Mouse (Mus musculus) liver (tissue): ENCODE measurements around the gene Megf8.

Source experiments
- DNase-seq: peaks from one replicate; pipeline ENCODE4 v3.0.0-alpha.2; 2020; ENCODE audit warnings: mixed read lengths

The Megf8 gene

GRCm38 (mm10) chr7:25279861-25280791 is 36.8 kb upstream of the Megf8 start:
- peak; percentile 59 for DNase-seq

- no peak for DNase-seq
Observed at GRCm38 (mm10) chr7:25281166-25281733, 35.7 kb upstream of the Megf8 start.

DNA sequence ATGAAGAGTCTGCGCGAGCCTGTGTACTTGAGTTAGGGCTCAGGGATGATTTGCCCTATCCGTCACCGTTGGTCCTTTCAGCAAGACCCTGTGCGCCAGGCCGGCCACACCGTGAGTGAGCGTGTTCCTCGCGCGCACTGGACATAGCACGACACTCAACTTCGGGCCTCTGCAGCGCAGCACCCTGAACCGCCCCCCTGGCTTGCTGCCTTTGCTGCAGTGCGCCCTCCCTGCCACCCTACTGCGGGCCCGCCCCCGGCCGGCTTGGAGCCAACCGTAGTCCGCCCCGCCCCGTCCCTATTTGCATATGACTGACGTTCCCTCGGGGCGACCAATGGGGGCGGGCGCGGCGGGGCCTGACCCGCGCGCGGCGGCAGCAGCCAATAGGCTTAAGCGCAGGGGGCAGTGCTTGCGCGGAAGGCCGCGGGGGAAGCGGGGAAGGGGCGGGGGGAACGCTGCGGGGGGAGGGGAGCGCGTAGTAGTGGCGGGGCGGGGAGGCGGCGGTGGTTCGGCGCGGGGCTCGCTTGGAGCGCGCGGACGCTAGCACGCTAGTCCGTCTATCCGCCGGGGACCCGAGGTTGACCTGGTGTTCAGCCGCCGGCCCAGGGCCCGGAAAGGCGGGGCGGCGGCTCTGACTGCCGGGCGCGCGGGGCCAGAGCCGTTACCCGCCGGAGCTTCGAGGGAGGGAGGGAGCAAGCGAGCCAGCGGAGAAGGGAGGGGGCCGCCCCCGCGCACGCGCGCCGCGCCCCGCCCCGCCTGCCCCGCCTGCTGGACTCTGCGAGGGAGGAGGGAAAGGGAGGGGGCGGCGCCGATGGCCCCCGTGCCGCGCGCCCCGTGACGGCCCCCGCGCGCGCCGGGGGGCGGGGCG is 35.0 kb upstream of the Megf8 start:
- DNase-seq, result peak; percentile 99

DNA sequence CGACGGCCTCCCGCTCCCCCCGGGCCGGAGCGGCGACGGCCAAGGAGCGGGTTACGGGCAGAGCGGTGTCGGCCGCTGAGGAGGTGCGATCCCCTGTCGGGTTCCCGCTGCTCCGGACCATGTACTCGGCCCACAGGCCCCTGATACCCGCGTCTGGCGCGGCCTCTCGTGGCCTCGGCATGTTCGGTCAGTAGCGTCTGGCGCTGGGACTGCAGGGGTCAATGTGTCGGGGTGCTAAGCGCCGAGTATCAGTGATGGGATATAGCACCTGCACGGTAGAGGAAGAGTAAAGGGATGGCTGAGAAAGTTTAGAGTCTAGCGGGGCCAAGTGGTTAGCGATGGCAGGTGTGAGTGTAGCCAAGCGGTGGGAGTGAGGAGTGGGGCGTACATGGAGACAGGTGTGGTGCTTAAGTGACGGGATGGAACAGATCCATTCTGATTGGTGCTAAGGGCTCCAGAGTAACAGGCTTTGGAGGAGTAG is 34.2 kb upstream of the Megf8 start:
- peak; percentile 57 for DNase-seq

GRCm38 (mm10) chr7:25283637-25284036 is 33.3 kb upstream of the Megf8 start:
- DNase-seq, result no peak

DNA sequence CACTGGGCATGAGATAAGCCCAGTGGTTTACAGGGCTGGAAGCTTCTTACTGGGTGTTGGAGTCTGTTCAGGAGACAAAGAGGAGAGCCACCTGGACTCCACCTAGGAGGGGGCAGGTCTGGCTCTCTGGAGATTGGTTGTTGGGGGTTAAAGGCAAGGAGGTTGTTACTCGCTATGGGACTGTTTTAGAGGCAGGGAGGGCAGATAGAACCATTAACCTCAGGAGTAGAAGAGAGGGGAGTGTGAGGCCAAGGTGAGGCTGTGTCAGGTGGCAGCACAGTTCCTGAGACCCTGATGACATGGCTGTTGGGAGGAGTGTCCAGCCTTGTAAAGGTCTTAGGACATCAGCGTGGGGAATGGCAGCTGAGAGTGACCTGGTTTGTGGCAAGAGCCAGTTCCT is 32.8 kb upstream of the Megf8 start:
- DNase-seq, result no peak

DNA sequence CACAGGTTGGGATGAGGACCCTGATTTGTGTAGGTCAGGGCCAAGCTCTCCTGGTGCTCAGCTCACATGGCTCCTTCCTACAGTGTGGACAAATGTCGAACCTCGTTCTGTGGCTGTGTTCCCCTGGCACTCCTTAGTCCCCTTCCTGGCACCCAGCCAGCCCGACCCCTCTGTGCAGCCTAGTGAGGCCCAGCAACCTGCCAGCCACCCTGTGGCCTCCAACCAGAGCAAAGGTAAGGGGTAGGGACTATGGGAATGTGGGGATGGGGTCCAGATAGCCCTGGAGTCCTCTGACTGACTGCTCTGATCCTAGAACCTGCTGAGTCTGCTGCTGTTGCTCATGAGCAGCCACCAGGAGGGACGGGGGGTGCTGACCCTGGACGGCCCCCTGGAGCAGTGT is 32.2 kb upstream of the Megf8 start:
- DNase-seq, result no peak

GRCm38 (mm10) chr7:25285511-25286238 is 31.3 kb upstream of the Megf8 start:
- no peak for DNase-seq

- no peak for DNase-seq
Observed at GRCm38 (mm10) chr7:25286989-25287388, 30.0 kb upstream of the Megf8 start.

GRCm38 (mm10) chr7:25288011-25288410 is 29.0 kb upstream of the Megf8 start:
- DNase-seq, result no peak

- no peak for DNase-seq
Observed at GRCm38 (mm10) chr7:25288721-25289120, 28.2 kb upstream of the Megf8 start.

- no peak for DNase-seq
Observed at GRCm38 (mm10) chr7:25289925-25290324, 27.0 kb upstream of the Megf8 start.

GRCm38 (mm10) chr7:25290463-25290862 is 26.5 kb upstream of the Megf8 start:
- no peak for DNase-seq

DNA sequence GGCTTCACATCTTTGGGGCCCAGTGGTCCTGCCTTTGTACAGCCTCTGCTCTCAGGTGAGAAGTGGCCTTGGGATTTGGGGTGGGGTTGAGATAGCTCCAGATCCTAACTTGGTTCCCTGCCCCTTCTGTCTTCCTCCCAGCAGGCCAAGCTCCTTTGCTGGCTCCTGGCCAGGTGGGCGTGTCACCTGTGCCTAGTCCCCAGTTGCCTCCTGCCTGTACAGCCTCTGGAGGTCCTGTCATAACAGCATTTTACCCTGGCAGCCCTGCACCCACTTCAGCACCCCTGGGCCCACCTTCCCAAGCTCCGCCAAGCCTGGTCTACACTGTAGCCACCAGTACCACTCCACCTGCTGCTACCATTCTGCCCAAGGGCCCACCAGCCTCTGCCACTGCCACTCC is 26.1 kb upstream of the Megf8 start:
- no peak for DNase-seq

- DNase-seq, result no peak
Observed at GRCm38 (mm10) chr7:25292107-25292506, 24.9 kb upstream of the Megf8 start.

DNA sequence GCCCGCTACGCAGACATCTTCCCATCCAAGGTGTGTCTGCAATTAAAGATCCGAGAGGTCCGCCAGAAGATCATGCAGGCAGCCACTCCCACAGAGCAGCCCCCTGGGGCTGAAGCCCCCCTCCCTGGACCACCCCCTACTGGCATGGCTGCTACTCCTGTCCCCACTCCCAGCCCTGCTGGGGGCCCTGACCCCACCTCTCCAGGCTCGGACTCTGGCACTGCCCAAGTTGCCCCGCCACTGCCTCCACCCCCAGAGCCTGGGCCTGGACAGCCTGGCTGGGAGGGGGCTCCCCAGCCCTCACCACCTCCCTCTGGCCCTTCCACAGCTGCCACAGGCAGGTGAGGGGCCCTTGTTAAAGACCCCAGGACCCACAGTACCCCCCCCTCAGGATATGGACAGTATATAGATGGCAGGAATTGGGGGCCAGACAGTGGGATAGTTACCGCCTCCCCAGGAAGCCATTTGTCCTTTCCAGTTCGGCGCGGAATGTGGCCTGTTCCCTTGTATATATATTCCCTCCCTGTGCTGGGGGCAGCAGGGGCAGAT is 23.7 kb upstream of the Megf8 start:
- no peak for DNase-seq

DNA sequence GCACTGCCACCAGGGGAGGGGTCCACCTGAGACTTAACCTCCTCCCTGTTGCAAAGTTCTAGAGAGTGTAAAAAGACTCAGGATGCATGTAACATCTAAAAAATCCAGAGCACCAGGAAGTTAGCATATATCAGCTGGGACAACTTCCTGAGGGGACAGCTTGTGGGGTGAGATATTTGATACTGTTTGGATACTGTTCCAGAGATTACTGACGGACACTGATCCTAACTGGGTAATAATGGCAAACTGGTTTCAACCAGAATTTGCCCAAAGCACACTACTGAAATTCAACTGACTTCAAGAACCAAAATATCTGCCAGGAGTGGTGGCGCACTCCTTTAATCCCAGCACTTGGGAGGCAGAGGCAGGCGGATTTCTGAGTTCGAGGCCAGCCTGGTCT is 22.5 kb upstream of the Megf8 start:
- no peak for DNase-seq

DNA sequence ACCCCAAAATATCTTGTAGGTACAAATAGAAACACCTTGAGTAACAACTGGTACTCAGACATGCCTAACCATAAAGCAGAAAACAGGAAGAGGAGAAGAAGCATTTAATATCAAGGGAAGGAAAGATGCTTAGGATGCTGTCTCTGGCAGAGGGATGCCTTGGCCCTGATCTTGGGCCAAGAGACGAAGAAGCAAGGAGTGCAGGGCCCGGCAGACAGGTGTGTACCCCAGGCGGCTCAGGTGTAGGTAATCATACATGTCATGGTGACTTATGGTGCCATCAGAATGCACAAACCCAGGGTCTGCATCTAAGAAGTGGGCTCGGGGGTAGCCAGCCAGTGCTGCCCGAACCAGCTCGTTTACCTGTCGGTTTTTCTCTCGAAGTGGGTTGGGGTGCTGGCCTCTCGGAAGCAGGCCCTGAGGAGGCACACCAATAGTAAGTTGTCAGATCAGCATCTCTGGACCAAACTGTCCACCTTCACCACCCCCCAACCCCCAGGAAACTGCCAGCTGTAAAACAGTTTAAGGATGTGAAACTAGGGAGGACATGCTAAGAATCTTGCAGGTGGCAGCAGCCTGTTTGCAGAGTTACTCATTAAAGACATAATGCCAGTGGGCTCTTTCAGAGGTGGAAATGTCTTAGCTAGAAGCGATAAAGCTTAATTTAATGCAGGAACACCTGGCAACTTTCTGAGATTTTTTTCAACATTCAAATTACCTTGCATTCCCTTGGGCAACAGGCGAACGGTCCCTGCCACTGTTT is 21.8 kb upstream of the Megf8 start:
- DNase-seq, result no peak

GRCm38 (mm10) chr7:25296945-25297453 is 20.0 kb upstream of the Megf8 start:
- DNase-seq, result no peak

DNA sequence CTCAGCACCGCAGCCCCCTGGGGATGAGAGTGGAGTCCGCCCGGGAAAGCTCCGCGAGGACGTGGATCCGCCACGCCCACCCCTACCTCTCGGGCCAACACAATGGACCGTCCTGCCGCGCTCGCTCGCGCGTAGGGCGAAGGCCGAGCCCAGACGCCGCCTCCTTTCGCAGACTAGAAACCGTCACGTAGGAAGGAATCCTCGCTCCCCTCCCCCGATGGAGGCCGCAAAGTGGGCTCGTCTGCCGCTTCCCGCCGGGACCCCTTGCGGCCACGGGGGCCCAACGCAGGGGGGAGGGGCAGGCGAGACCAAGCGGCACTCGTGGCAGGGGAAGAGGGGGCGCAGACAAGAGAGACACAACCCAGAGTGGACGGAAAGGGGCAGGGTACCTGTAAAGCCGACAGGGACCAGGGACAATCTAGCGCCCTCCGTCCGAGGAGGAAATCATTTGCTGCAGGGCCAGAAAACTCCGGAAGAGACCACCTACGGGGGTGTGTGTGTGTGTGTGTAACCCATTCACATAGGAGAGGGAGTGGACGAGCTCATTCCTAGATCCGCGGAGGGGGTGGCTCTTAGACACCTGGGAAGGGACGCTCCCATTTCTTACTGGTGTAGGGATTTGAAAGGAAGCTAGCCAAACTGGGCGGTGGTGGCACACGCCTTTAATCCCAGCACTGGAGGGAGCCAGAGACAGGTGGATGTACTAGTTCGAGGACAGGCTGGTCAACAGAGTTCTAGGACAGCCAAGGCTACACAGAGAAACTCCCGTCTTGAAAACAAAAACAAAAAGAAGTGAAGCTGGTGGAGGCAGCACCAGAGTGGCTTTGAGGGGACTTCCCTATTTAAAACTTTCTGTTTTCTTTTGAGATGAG is 19.3 kb upstream of the Megf8 start, which contains the start of gene Pafah1b3:
Gene Pafah1b3, minus strand, starts transcription at position 533 of the 872 bp plus-strand sequence.
- peak; percentile 83 for DNase-seq
